Mouse (Mus musculus) ovary, postnatal 14 days (tissue): ENCODE results near the gene Cdc42se1.
"Not testable (repeated sequence)": the region's sequence is repeated elsewhere in the genome, so short reads cannot be mapped to it uniquely, and the experiment has no call there.

Source experiments
- DNase-seq: peaks from one replicate; pipeline ENCODE4 v3.0.0; 2022; ENCODE audit warnings: low spot score

The Cdc42se1 gene

GRCm38 (mm10) chr3:95228148-95228893 is at the start of gene Cdc42se1:
Gene Cdc42se1, plus strand, starts transcription at chr3:95228732.
- peak; percentile 68 for DNase-seq

GRCm38 (mm10) chr3:95178948-95179347 is 49.6 kb upstream of the Cdc42se1 start:
- no peak for DNase-seq

GRCm38 (mm10) chr3:95179890-95180289 is 48.6 kb upstream of the Cdc42se1 start:
- no peak for DNase-seq

GRCm38 (mm10) chr3:95181841-95182240 is 46.7 kb upstream of the Cdc42se1 start:
- no peak for DNase-seq

GRCm38 (mm10) chr3:95184796-95185577 is 43.5 kb upstream of the Cdc42se1 start:
- no peak for DNase-seq

- no peak for DNase-seq
Observed at GRCm38 (mm10) chr3:95186100-95186499, 42.4 kb upstream of the Cdc42se1 start.

- DNase-seq: no peak
Observed at GRCm38 (mm10) chr3:95186888-95187287, 41.6 kb upstream of the Cdc42se1 start.

- no peak for DNase-seq
Observed at GRCm38 (mm10) chr3:95194721-95195135, 33.8 kb upstream of the Cdc42se1 start.

GRCm38 (mm10) chr3:95195772-95196171 is 32.8 kb upstream of the Cdc42se1 start:
- no peak for DNase-seq

- DNase-seq: no peak
Observed at GRCm38 (mm10) chr3:95199101-95199500, 29.4 kb upstream of the Cdc42se1 start.

- no peak for DNase-seq
Observed at GRCm38 (mm10) chr3:95200132-95200531, 28.4 kb upstream of the Cdc42se1 start.

GRCm38 (mm10) chr3:95200562-95200961 is 28.0 kb upstream of the Cdc42se1 start:
- no peak for DNase-seq

GRCm38 (mm10) chr3:95203880-95204279 is 24.7 kb upstream of the Cdc42se1 start:
- no peak for DNase-seq

- DNase-seq: no peak
Observed at GRCm38 (mm10) chr3:95208286-95208685, 20.2 kb upstream of the Cdc42se1 start.

GRCm38 (mm10) chr3:95210585-95210984 is 17.9 kb upstream of the Cdc42se1 start:
- DNase-seq: no peak

GRCm38 (mm10) chr3:95212889-95213608 is 15.5 kb upstream of the Cdc42se1 start:
- not testable (repeated sequence) for DNase-seq

GRCm38 (mm10) chr3:95213609-95213975 is 14.9 kb upstream of the Cdc42se1 start:
- no peak for DNase-seq

- DNase-seq: no peak
Observed at GRCm38 (mm10) chr3:95216655-95217254, 11.8 kb upstream of the Cdc42se1 start.

GRCm38 (mm10) chr3:95217255-95218134 is 11.0 kb upstream of the Cdc42se1 start, which contains the start of gene Gabpb2:
Gene Gabpb2, minus strand, starts transcription at chr3:95217916.
- peak; percentile 96 for DNase-seq

- no peak for DNase-seq
Observed at GRCm38 (mm10) chr3:95218466-95219137, 9.9 kb upstream of the Cdc42se1 start.

GRCm38 (mm10) chr3:95223041-95223440 is 5.5 kb upstream of the Cdc42se1 start:
- DNase-seq: no peak
